Mouse (Mus musculus) v-Abl transformed pro-B cells (cell line): ENCODE data around the gene Rpl22l1.
"Not testable (repeated sequence)": the region's sequence is repeated elsewhere in the genome, so short reads cannot be mapped to it uniquely, and the experiment has no call there.

Source experiments
- in situ Hi-C, 2 experiments: fragments of 400-800 bp; cut with MboI; formaldehyde crosslinking; loops; one replicate each; pipeline ENCODE4 v1.15.1; 2025; ENCODE audit not compliant: unreplicated experiment in 2 of 2

The Rpl22l1 gene

DNA sequence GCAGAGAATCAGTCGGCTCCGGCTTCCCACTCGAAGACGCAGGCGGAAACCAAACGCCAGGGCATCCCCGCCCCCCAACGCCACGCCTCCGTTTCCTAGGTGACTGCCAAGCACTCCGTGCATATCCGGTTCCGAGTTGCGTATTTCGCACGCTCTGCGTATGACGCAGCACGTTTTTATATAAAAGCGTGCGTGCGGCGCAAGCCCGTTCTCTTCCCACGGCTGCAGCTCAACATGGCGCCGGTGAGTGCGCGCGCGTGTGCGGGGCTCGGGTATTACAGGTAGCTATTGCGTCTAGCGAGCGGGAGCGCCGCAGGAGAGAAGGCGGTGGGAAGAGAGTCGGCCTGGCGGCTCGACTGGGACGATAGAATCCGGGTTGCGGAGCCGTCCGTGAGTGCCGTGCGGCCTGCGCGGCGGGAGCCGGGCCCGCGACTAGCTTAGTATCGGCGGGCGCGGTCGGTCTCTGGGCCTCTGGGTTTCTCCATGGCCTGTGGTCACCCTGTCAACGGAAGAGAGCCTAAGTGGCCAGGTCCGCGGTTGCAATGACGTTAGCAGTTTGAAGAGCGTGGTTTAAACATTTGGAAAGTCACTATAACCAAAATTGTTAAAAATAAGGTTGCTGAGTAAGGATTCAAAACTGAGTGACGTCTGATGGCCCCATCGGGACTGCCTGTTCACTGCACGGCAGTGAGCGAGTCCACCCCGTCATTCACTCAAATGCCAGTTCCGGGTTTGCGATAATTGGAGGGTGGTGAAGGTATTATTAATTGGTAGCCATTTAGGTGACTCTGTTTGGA is at the start of gene Rpl22l1:
Gene Rpl22l1 (plus strand): TSS at position 136 of the 797 bp plus-strand sequence.
- in situ Hi-C loops: loop anchor here (25.0 kb wide), 3 partner anchors 1543 to 1782 kb away; partner anchors contain the start of gene Actrt3 (in 2 of the 2)

DNA sequence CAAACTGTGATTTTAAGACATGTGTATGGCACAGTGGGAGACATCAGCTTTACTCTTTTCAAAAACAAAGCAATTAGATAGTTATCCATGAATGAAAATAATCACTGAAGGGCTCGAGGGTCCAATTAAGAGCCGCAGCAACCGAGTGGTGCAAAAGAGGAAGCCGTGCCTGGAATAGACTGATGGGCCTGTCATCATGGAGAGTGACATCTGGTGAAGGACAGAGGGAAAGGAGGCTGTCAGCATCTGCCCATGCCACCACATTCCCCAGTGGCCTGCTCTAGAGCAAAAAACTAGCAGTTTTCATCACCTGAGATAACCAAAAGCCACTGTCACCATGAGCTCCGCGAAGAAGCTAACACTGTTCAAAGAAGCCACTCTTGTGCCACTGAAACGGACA is 49.8 kb upstream of the Rpl22l1 start:
- in situ Hi-C loops: no loop called here

DNA sequence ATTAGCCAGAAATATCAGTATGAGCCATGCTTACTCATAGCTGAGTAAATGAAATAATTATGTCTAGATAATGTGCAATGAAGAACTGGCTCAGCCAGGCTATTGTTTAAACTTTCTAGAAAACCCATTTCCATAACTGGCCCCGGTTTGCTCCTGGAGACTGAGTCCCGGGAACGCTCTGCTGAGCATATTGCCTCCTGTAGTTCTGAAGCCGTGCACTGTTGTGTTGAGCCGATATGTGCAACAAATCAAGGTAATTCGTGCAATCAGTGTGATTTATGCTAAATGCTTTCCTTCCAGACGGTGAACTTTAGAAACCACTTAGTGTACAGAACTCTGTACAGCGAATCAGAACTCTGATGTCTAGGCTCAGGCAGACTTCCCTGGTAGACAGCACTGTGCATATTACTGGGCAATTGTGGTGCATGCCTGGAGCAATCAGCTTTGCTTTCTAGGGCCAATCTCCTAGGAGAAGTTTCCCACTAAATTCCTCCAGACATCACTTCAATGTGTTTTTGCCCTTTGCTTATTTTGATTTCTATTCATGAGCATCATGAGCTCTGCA is 43.9 kb upstream of the Rpl22l1 start:
- in situ Hi-C loops: no loop called here

DNA sequence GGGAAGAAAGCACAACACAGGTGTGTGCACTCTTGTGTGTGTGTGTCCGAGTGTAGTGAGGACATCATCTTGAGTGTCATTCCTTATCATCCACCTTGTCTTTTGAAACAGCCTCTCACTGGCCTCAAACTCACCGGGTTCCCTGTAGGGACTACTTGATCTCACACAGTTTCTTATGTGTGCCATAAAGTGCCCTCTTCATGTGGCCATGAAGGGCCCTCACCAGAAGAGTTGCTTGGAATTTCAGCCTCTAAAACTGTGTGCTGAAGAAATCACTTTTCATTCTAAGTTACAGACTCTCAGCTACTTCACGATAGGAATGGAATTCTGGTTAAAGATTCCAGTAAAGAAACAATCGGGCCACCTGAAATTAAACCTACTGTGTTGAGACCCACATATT is 38.3 kb upstream of the Rpl22l1 start:
- in situ Hi-C loops: no loop called here

DNA sequence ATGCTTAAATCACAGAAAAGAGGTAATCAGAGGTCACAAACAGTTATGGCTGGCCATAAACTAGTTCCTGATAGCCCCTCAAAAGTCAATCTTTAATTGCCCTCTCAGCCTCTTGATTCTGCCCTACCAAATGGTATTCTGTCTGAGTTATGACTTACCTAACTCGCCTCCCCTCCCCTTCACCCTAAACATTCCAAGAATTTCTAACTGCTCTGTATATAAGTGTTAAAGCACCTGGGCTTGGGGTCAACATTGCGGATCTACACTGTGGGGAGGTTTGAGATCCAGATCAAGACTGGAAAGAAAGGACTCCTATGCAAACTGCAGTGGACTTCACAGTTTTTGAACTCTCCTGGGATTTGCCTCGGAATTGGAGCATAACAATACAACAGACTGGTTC is 37.0 kb upstream of the Rpl22l1 start:
- in situ Hi-C loops: no loop called here

DNA sequence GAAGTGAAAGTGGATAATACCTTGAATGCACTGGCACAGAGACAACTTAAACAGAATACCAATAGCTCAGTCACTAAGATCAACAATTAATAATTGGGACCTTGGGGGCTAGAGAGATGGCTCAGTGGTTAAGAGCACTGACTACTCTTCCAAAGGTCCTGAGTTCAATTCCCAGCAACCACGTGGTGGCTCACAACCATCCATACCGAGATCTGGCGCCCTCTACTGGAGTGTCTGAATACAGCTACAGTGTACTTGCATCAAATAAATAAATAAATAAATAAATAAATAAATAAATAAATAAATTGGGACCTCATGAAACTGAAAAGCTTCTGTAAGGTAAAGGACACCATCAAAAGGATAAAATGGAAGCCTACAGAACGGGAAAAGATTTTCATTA is 32.3 kb upstream of the Rpl22l1 start:
- in situ Hi-C loops: not testable (repeated sequence)

DNA sequence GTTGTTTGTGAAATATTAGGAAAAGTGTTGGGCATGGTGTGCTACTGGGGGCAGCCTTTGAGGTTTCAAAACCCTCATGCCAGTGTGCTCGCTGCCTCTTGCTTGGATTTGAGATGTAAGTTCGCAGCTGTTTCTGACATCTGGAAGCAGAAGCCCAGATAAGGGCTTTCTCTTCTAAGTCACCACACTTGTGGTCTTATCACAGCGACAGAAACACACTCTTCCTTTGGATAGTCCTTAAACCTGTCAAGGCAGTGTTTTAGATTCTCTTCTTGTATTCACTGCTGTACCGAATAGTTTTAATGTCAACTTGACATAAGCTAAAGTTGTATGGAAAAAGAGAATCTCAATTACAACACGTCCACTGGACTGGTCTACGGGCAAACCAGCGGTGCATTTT is 29.9 kb upstream of the Rpl22l1 start:
- in situ Hi-C loops: no loop called here

DNA sequence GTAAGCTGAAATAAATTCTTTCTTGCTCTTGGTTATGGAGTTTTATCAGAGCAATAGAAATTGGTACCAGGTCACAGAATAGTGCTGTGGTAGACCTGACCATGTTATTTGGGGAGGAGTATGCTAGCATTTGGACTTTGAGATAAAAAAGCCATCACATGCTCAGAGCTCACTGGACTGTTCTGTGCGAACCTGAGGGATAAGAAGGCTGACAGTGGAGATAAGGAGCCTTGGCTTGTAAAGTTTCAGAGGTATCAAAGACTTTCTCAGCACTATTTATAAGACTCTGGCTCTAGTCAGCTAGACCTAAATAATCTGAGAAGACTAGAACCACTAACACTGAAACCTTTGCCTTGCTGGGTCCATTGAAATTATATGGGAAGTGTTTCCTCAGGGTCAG is 29.3 kb upstream of the Rpl22l1 start:
- in situ Hi-C loops: no loop called here

DNA sequence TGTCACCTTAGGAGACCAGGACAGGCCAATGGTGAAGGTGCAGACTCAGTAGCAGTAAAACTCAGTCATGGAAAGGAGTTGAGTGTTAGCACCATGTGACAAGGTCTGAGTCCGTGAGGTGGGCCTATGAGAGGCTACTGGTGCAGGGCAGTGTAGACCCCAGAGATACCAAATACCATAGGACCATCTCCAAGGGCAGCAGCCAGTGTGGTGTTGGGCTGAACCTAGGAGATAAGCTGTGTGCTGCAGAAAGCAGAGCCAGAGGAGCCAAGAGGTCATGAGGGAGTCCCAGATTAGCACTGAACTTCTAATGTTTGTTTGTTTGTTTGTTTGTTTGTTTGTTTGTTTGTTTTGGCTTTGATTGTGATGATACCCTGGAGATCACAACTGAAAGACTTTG is 28.7 kb upstream of the Rpl22l1 start:
- in situ Hi-C loops: no loop called here

DNA sequence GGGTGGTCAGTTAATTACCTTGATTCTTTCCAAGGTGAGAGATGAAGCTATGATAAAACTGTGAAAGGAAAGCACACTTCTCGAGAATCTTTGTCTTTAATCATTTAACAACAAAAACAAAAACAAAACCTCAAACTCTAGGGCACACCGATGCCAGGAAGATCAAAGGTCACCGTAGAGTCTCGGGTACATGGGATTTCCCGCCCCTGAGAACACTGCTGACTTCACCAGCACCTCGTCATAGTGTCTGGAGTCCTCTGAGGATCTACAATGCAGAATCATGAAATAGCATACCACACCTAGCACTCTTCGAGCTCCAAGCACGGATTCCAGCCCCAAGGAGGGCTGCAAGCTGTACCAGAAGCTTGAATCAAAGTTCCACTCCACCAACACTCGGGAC is 24.7 kb upstream of the Rpl22l1 start:
- in situ Hi-C loops: no loop called here

DNA sequence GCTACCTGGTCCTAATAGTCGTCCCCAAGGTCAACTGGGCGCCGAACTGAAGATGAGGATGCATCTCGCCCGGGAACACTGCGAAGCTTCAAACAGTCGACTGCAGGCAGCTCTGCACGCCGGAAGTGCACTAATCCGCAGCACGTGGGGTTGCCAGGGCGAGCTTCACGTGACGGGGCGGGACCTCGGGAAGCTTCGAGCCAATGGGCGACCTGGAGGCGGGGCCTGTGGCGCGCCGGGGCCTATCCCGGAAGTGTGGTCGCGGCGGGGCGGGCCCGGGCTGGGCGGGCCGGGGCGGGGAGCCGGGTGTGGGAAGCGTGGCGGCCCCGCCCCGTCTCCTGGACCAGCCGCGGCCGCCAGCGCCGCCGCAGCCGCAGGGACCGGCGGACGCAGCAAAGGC is 24.2 kb upstream of the Rpl22l1 start, which contains the start of gene Eif5a2:
Gene Eif5a2 (plus strand): TSS at position 283 of the 400 bp plus-strand sequence.
- in situ Hi-C loops: no loop called here

DNA sequence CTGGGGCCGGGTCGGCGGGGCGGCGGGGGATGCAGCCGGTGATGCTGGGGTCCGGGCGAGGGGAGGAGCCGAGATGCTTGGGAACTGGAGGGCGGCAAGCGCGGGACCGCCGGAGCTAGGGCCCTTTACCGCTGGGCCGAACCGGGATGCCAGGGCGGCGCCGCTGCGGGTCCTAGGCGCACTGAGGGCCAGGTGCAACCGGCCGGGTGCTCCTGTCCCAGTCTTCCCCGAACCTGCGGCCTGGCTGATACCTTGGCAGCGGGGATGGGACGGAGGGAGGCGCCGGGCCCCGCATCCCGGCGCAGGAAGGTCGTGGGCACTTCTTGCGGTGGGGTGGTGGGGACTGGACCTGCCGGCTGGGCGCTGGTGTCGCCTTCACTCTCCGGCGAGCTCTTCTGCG is 23.8 kb upstream of the Rpl22l1 start:
- in situ Hi-C loops: no loop called here

DNA sequence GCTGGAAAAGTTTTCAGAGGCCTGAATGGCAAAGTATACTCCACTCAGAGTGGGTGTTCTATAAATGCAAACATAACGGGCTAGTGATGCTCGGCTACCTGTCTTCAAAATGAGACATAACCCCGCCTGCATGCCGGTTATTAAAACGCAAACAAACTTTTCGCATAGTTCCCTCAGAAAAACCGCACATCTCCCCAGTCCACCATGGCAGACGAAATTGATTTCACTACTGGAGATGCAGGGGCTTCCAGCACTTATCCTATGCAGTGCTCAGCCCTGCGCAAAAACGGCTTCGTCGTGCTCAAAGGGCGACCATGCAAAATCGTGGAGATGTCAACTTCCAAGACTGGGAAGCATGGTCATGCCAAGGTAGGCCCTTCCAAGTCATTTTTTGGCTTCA is 23.4 kb upstream of the Rpl22l1 start:
- in situ Hi-C loops: no loop called here

DNA sequence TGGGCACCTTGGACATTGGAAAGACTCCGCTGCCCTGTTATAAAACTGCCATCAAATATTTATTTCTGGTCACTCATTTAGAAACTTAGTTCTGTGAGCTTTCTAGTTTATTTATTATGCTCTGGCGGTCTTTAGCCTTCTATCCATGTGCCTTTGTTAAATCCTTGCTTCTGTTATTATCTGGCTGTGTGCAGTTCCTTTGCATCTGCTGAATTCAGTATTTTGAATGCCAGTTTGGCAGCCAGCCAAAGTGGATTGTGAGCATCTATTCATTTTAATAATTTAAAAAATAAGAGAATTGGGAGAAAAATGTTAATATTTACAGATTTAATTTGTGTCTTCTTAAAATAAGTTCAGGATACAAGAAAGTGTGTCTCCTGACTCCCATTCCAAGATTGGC is 21.1 kb upstream of the Rpl22l1 start:
- in situ Hi-C loops: no loop called here

DNA sequence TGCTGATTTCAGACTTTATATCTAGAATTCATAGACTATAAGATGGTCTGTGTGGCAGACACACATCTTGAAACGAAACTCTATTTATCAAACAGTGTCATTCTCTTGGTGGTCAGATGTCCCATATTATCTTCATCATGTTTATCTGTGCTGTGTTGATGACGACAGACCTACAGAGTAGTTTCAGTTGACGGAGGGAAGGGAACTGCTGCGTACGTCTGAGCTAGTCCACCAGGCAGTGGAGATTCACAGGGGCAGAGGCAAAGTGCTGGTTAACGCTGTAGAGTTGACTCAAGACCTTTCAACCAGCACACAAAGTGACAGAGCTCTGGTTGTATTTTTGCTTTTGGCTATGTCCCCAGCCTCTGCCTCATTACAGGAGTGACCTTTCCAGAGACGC is 10.4 kb upstream of the Rpl22l1 start:
- in situ Hi-C loops: no loop called here

DNA sequence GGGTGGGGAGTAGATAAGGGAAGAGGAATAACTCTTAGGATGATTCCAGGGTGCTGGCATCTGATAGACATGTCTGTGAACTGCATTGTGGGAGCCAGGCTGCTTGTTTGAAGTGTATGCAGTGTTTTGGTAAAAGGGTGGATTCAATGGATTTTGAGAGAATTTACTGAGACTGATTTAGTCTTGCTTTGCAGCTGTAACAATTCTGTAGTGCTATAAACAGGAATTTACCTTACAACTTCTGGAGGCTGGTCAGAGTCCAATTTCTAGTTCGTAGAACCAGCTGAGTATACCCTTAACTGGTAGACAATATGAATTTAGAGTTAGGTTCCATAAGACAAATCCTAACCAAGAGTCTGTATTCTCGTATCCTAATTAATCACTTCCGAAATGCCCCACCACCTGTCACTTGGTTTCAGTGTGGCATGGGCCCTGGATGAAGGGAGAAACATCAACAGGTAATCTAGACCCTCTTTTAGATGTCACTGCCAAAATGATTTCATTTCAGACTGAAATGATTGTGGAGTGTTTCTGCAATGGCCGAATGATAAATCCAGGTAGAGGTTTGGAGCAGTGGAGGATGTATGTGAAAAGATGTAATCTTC is 2.9 kb downstream of the Rpl22l1 start:
- in situ Hi-C loops: loop anchor here (25.0 kb wide), 3 partner anchors 1546 to 1779 kb away; partner anchors contain the start of gene Actrt3 (in 2 of the 2)

DNA sequence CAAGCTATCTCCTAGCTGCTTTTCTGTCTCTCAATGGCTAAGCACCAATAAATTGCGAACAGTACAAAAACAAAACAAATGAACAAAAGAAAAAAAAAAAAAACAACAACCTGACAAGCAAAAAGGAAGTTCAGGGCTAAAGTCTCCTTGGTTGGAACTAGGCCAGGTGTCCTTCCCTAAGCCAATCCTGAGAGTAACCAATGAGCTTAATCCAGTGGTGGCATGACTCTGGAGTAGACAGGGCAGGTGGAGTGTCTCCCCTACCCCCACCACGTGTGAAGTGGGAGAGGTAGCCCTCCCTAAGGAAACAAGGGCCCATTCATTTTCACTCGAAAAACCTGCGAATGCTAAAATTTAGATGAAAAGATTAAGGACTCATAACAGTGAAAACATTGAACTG is 6.2 kb downstream of the Rpl22l1 start:
- in situ Hi-C loops: loop anchor here (5.0 to 25.0 kb wide), 4 partner anchors 161 to 1776 kb away; partner anchors contain the start of gene Actrt3 (in 2 of the 2)

DNA sequence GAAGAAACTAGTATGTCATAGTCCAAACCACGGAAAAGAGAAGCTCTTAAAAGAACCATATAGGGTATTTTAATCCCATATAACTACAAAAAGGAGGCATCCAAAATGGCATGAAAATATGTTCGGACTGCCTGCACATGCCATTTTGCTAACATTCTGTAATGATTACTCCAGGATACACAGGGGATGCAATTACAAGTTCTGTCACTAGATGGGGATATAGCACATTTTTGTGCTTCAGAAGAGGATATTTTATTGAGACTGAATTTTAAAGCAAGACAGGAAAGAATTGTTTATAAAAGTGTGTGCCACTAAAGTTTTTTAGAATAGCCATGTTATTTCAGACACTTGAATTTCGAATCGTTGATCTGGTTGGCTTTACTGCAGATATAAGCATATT is 9.1 kb downstream of the Rpl22l1 start:
- in situ Hi-C loops: loop anchor here (5.0 to 25.0 kb wide), 4 partner anchors 158 to 1773 kb away; partner anchors contain the start of gene Actrt3 (in 2 of the 2)

DNA sequence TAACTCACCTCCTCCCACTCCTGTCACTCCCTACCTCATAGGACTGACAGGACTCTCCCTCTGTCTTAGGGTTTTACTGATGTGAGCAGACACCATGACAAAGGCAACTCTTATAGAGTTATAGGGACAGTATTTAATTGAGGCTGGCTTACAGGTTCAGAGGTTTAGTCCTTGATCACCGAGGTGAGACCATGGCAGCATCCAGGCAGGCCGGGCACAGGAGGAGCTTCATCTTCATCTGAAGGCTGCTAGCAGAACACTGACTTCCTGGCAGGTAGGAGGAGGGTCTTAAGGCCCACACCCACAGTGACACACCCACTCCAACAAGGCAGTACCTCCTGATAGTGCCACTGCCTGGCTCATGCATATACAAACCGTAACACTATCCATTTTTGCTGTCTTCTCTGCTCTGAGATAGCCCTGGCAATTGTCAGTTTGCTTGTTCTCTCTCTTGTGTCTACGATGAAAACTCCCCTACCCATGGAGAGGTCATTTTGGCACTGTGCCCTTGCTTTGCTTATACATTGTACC is 10.8 kb downstream of the Rpl22l1 start:
- in situ Hi-C loops: loop anchor here (5.0 to 25.0 kb wide), 4 partner anchors 151 to 1771 kb away; partner anchors contain the start of gene Actrt3 (in 2 of the 2)

DNA sequence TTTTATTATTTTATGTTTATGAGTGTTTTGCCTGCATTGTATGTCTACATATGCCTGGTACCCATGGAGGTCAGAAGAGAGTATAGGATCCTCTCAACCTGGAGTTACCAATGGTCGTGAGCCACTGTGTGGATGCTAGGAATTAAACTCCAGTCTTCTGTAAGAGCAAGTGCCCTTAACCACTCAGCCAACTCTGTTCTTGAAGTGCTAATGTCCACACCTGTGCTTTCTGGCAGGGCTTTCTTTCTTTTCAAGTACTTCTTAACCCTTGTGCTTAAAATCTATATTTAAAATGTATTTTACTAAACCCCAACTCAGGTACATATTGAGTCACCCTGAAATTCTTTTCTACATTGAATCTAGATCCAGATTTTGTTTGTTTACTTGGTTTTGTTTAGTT is 21.0 kb downstream of the Rpl22l1 start:
- in situ Hi-C loops: no loop called here

DNA sequence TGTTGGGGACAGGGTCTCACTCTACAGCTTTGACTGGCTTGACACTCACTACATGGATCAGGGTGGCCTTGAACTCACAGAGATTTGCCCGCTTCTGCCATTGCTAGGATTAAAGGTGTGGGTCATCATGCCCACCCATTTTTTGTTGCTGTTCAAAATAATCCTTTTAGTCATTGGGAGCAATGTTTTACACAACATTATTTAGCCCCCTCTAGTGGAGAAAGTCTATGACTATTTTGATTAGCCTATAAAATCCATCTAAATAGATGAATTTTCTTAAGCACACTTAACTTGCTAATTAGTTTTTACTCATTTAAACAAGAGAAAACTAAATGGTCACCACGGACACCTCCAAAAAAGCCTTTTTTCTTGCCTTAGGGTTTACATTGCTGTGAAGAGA is 22.4 kb downstream of the Rpl22l1 start:
- in situ Hi-C loops: no loop called here
